Comparison of ENCODE assay signal across 28 mouse cellular contexts in the genomic region with DNA sequence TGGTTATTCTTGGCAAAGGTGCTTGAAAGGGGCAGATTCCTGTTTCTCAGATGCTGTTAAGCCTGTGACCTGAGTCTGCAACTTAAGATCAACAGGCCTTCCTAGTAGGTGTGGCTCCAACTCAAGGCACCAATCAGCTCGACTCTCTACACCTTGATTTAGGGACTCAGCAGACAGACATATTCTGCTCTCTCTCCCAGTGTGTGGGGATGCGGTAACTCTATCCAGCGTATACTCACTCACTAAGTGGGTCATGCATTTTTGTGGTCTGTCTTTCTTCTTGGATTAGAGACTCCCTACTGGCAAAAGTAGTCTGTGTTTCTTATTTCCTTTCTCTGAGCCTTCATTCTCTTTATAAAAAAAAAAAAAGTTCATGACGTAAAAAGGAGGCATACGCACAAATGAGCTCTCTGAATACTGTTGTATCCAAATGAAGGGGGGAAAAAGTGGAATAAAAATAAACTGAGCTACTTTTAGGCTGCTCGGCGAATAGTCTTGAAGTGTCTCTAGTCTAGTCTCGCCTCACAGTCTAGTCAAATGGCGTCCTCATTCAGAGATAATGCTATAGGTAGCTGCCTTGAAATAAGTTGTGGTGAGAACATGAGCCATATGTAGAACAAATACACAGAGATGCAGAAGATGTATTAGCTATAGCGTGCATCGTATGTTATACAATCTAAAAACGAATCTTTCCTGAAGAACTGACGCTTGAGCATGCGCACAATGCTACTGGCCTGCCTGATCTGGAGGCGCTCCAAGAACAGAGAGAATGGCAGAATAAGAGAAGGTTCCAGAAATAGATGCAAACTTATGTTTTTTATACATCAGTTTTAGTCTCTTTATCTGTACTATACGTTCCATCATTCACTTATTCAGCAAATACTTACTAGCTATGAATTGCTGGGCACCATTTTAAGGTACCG. TPM values are rescaled to one million over a fixed set of nuclear protein-coding genes. Genes with fewer than 3 reads are reported as not detected.
A peak's percentile ranks its signal among the peaks of the same experiment; 100 is the strongest.
DNase-seq lines count a peak whose midpoint lies in the region; ATAC-seq lines count a peak whose summit lies in the region.
"Had no signal": no experiment of that assay in that cellular context is flagged by ENCODE, and none has a peak within 500 bp of the region (broad histone marks: within the 10 kb centered on the region; RNA-seq: fewer than 3 reads in every experiment).

No protein-coding gene starts in this region.

- no peaks in the 10 kb centered on the region for H3K36me3 ChIP-seq in kidney, embryonic 15.5 days
- H3K36me3 ChIP-seq in embryonic facial prominence, embryonic 14.5 days (ENCODE audit: control insufficient read depth, insufficient read depth, low read length), result no peaks in the 10 kb centered on the region
- H3K36me3 ChIP-seq: limb, embryonic 10.5 days; midbrain, embryonic 10.5 days; neural tube, embryonic 12.5 days had no signal

- H3K4me3 ChIP-seq in kidney, embryonic 15.5 days (replicated peaks), result no peak overlapping the region
- no peak overlapping the region for H3K4me3 ChIP-seq in embryonic facial prominence, embryonic 14.5 days (ENCODE audit: low read depth, low read length)
- H3K4me3 ChIP-seq: limb, embryonic 10.5 days; midbrain, embryonic 10.5 days; neural tube, embryonic 12.5 days had no signal

- DNase-seq in kidney, adult 8-10 months, result no peak
- DNase-seq in NIH3T3 (ENCODE audit: low read depth), result peak; percentile 62
- DNase-seq in embryonic facial prominence, embryonic 14.5 days (ENCODE audit: low spot score), result peak; percentile 78
- peak; percentile 55 to 59 for DNase-seq in right cerebral cortex, postnatal 10 days (ENCODE audit: low spot score in 2 of 2)
- no peak for DNase-seq in thymus, adult 18-20 months
- no peak for DNase-seq in cerebellum, adult 9-10 months
- no peak for DNase-seq in gastrocnemius, postnatal 10 days
- DNase-seq: cerebellum, adult 11 months; cerebellum, postnatal 36 days; gastrocnemius, postnatal 14 days; kidney, adult 9 months; lung, postnatal 4 days; spleen, adult 18-20 months had no signal

- H3K27ac ChIP-seq in kidney, embryonic 15.5 days, result no peak overlapping the region
- H3K27ac ChIP-seq in embryonic facial prominence, embryonic 14.5 days (replicated peaks; ENCODE audit: low read depth, low read length), result no peak overlapping the region
- H3K27ac ChIP-seq: limb, embryonic 10.5 days; midbrain, embryonic 10.5 days; neural tube, embryonic 12.5 days had no signal

- peak overlapping the region; percentile 27; the same call in 1 of the 2 replicates for H3K4me2 ChIP-seq in kidney, embryonic 15.5 days
- 0 out of 2 replicates have a peak overlapping the region, but pooled peaks have one; percentile 19 for H3K4me2 ChIP-seq in embryonic facial prominence, embryonic 14.5 days (ENCODE audit: low read depth, low read length)
- H3K4me2 ChIP-seq: liver, embryonic 11.5 days; lung, embryonic 14.5 days; neural tube, embryonic 12.5 days had no signal

- peak; percentile 58; the same call in 1 of the 2 replicates for ATAC-seq in kidney, embryonic 15.5 days (replicated peaks; ENCODE audit: low FRiP score)
- ATAC-seq in embryonic facial prominence, embryonic 14.5 days (ENCODE audit: low read depth), result peak; percentile 94
- ATAC-seq: forebrain, embryonic 14.5 days; inflammation-experienced regulatory T-cells, adult 6 months had no signal

- H3K9me3 ChIP-seq in kidney, embryonic 15.5 days (replicated peaks), result no peaks in the 10 kb centered on the region
- no peaks in the 10 kb centered on the region for H3K9me3 ChIP-seq in embryonic facial prominence, embryonic 14.5 days (ENCODE audit: control insufficient read depth, low read length)
- H3K9me3 ChIP-seq: limb, embryonic 10.5 days; midbrain, embryonic 10.5 days; neural tube, embryonic 12.5 days had no signal

- H3K9ac ChIP-seq in kidney, embryonic 15.5 days, result no peak overlapping the region
- H3K9ac ChIP-seq in embryonic facial prominence, embryonic 14.5 days (ENCODE audit: low read depth, low read length), result no peak overlapping the region
- H3K9ac ChIP-seq: lung, embryonic 14.5 days; neural tube, embryonic 12.5 days had no signal

- no peaks in the 10 kb centered on the region for H3K27me3 ChIP-seq in kidney, embryonic 15.5 days
- H3K27me3 ChIP-seq in embryonic facial prominence, embryonic 14.5 days (replicated peaks; ENCODE audit: control insufficient read depth, insufficient read depth, low read length), result no peaks in the 10 kb centered on the region
- H3K27me3 ChIP-seq: neural tube, embryonic 12.5 days had no signal

- WGBS in kidney, embryonic 15.5 days, result 79% methylated on average over 17 of the region's 17 CpGs
- WGBS in embryonic facial prominence, embryonic 14.5 days, result 72% methylated on average over 17 of the region's 17 CpGs

- 0 out of 2 replicates have a peak, but pooled peaks cover 4% of the 10 kb centered on the region for H3K4me1 ChIP-seq in kidney, embryonic 15.5 days
- H3K4me1 ChIP-seq in embryonic facial prominence, embryonic 14.5 days (ENCODE audit: control insufficient read depth, insufficient read depth, low read length), result no peaks in the 10 kb centered on the region
- H3K4me1 ChIP-seq: limb, embryonic 10.5 days; neural tube, embryonic 12.5 days had no signal

RNA-seq across cellular contexts. Expression of gene Nmu, which starts 55.6 kb away (rescaled TPM):
- not detected in 2 replicates for polyA plus RNA-seq in kidney, embryonic 15.5 days (2015; fragmentation: Nextera tagmentation; extraction: Ambion mirVana)
- polyA plus RNA-seq in embryonic facial prominence, embryonic 14.5 days (2014; fragmentation: Nextera tagmentation; extraction: Ambion mirVana), result not detected in 2 replicates
- total RNA-seq in gastrocnemius, postnatal 10 days (2021), result not detected
- total RNA-seq: adrenal gland, adult 18-20 months; gastrocnemius, postnatal 14 days; heart, adult 8-10 months; layer of hippocampus, adult 8-10 months had no signal
- polyA plus RNA-seq: forebrain, embryonic 14.5 days; heart, embryonic 16.5 days; hindbrain, embryonic 11.5 days; inflammation-experienced regulatory T-cells, adult 6 months; liver, embryonic 11.5 days; stomach, embryonic 14.5 days; thymus, postnatal 0 days had no signal

Comparison
In these comparisons a context has a peak if more than half of its experiments do, and no peak if none do; other contexts are left out.
1. DNase-seq: peak in NIH3T3 (single experiment), embryonic facial prominence, embryonic 14.5 days (single experiment) and right cerebral cortex, postnatal 10 days (2 of 2); none in kidney, adult 8-10 months (0 of 2), thymus, adult 18-20 months (0 of 2), cerebellum, adult 9-10 months (single experiment) and gastrocnemius, postnatal 10 days (single experiment).